Mouse (Mus musculus) kidney, embryonic 14.5 days (tissue): ENCODE data around the gene Polr1d. TPM values are rescaled to one million over a fixed set of nuclear protein-coding genes. Genes with fewer than 3 reads are reported as not detected.

Source experiments
- ATAC-seq: fragments of 200-750 bp; cut with Nextera tagmentation; 2 replicates; pipeline ENCODE4 v1.8.0; 2017; ENCODE audit warnings: moderate number of reproducible peaks, mild to moderate bottlenecking, moderate TSS enrichment, moderate library complexity; ENCODE audit not compliant: low FRiP score, low TSS enrichment
- H3K27ac ChIP-seq: fragments of 300-500 bp; sonication (generic); 2 replicates; pipeline ENCODE4 v1.5.1; 2014; ENCODE audit warnings: low read depth, mild to moderate bottlenecking, low read length, moderate library complexity, mixed read lengths
- H3K27me3 ChIP-seq: fragments of 300-500 bp; sonication (generic); 2 replicates; pipeline ENCODE4 v1.6.1; 2014; ENCODE audit warnings: mild to moderate bottlenecking, low read length; ENCODE audit not compliant: control insufficient read depth, insufficient read depth
- H3K36me3 ChIP-seq: fragments of 300-500 bp; sonication (generic); 2 replicates; pipeline ENCODE4 v1.6.1; 2014; ENCODE audit warnings: low read length, mixed read lengths; ENCODE audit not compliant: control insufficient read depth, insufficient read depth
- H3K4me1 ChIP-seq: fragments of 300-500 bp; sonication (generic); 2 replicates; pipeline ENCODE4 v1.6.1; 2014; ENCODE audit warnings: low read length, mixed read lengths; ENCODE audit not compliant: control insufficient read depth, insufficient read depth
- H3K4me2 ChIP-seq: fragments of 300-500 bp; sonication (generic); replicated peaks from 2 replicates; pipeline ENCODE4 v1.6.1; 2014; ENCODE audit warnings: low read depth, mild to moderate bottlenecking, low read length
- H3K4me3 ChIP-seq: fragments of 300-500 bp; sonication (generic); 2 replicates; pipeline ENCODE4 v1.5.1; 2014; ENCODE audit warnings: mild to moderate bottlenecking, low read length
- H3K9ac ChIP-seq: fragments of 300-500 bp; sonication (generic); 2 replicates; pipeline ENCODE4 v1.6.1; 2014; ENCODE audit warnings: low read depth, mild to moderate bottlenecking, low read length, moderate library complexity
- H3K9me3 ChIP-seq: fragments of 300-500 bp; sonication (generic); 2 replicates; pipeline ENCODE4 v1.6.1; 2016; ENCODE audit warnings: low read length; ENCODE audit not compliant: control insufficient read depth
- WGBS: fragments of 180-500 bp; shearing (Covaris S2); extraction: QIAGEN DNeasy Blood & Tissue Kit; methylation state at CpG from one replicate; pipeline ENCODE4 v1.1.7; 2014; 5-methylcytosine and 5-hydroxymethylcytosine counted together
- polyA plus RNA-seq: library from polyadenylated mRNA; unstranded; fragments of >200 nt; fragmentation: Nextera tagmentation; extraction: Ambion mirVana; gene quantifications from 2 replicates; pipeline ENCODE4 v1.2.1, GENCODE M21; 2014

The Polr1d gene
- polyA plus RNA-seq, 1 experiment from 2014 or later = 146 TPM

- 85% methylated on average over 6 of the region's 6 CpGs for WGBS
- no peak for ATAC-seq
- Histone ChIP-seq H3K4me1 (peaks cover 18% of the 10 kb centered on the region), H3K4me3 (no peak overlapping the region), H3K27me3 (no peaks in the 10 kb centered on the region), H3K27ac (no peak overlapping the region), H3K36me3 (no peaks in the 10 kb centered on the region), H3K9ac (no peak overlapping the region), H3K4me2 (no peak overlapping the region), H3K9me3 (no peaks in the 10 kb centered on the region)
Measured at GRCm38 (mm10) chr5:147053071-147053470, 23.8 kb upstream of the Polr1d start.

- H3K27me3 ChIP-seq = no peaks in the 10 kb centered on the region
- WGBS = 82% methylated on average over 3 of the region's 3 CpGs
- H3K9ac ChIP-seq = no peak overlapping the region
- no peak overlapping the region for H3K4me2 ChIP-seq
- H3K36me3 ChIP-seq = no peaks in the 10 kb centered on the region
- H3K27ac ChIP-seq = no peak overlapping the region
- no peaks in the 10 kb centered on the region for H3K9me3 ChIP-seq
- no peak overlapping the region for H3K4me3 ChIP-seq
- H3K4me1 ChIP-seq = peaks cover 18% of the 10 kb centered on the region
- no peak for ATAC-seq
Measured at GRCm38 (mm10) chr5:147053481-147053880, 23.4 kb upstream of the Polr1d start.

DNA sequence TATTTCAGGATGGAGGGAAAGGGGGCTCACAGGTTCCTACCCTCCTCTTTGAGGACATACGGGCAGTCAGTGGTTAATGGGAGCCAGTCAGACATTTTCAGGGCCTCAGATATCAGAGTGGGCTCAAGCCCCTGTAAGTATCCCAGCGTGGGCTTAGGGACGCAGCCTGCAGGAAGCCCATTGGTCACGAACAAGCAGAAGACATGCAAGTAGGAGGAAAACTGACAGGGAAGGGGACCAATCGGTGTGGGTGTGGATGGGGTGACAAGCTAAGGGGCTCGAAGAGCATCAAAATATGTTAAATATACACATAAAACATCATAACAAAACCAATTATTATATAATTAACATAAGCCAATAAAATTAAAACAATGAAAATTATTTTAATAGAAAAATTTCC, 22.5 kb upstream of the Polr1d start:
- Histone ChIP-seq H3K9me3 (no peaks in the 10 kb centered on the region), H3K4me1 (peaks cover 18% of the 10 kb centered on the region), H3K27ac (no peak overlapping the region), H3K36me3 (no peaks in the 10 kb centered on the region), H3K4me3 (no peak overlapping the region), H3K27me3 (no peaks in the 10 kb centered on the region), H3K9ac (no peak overlapping the region), H3K4me2 (no peak overlapping the region)
- WGBS = 84% methylated on average over 6 of the region's 6 CpGs
- ATAC-seq = no peak

DNA sequence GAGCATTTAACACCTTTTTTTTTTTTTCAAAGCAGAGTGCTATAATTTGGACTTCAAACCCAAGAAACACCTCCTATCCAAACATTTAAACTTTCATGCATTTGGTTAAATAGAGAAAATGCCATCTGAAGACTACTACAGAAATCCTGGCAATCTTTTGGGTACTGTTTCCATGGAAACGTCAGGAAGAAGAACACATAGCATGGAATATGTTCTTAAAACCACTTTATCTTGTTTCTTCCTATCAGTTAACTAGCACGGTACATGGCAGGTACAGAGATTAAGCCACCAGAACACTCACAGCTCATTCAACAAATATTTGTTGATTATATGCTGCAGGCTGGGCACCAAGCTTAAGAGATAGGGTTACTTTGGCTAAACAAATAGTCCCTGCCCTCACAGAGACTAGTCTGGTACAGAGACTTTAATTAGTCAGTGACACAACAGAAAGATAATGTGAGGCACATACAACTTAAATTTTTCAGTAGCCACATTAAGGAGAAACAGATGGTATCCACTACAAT, 22.0 kb upstream of the Polr1d start:
- ATAC-seq = no peak
- WGBS = 88% methylated on average over 2 of the region's 2 CpGs

GRCm38 (mm10) chr5:147055572-147056245, 21.1 kb upstream of the Polr1d start:
- H3K36me3 ChIP-seq = no peaks in the 10 kb centered on the region
- H3K27me3 ChIP-seq = no peaks in the 10 kb centered on the region
- no peak overlapping the region for H3K4me3 ChIP-seq
- H3K27ac ChIP-seq = no peak overlapping the region
- no peaks in the 10 kb centered on the region for H3K9me3 ChIP-seq
- no peak overlapping the region for H3K9ac ChIP-seq
- ATAC-seq = no peak
- peaks cover 17% of the 10 kb centered on the region for H3K4me1 ChIP-seq
- H3K4me2 ChIP-seq = no peak overlapping the region
- WGBS = 78% methylated on average over 6 of the region's 6 CpGs

More for the DNA sequence above, 22.0 kb upstream of the Polr1d start:
- Histone ChIP-seq H3K4me1 (peaks cover 18% of the 10 kb centered on the region), H3K27ac (no peak overlapping the region), H3K27me3 (no peaks in the 10 kb centered on the region), H3K9ac (no peak overlapping the region), H3K9me3 (no peaks in the 10 kb centered on the region), H3K36me3 (no peaks in the 10 kb centered on the region), H3K4me3 (no peak overlapping the region), H3K4me2 (no peak overlapping the region)

DNA sequence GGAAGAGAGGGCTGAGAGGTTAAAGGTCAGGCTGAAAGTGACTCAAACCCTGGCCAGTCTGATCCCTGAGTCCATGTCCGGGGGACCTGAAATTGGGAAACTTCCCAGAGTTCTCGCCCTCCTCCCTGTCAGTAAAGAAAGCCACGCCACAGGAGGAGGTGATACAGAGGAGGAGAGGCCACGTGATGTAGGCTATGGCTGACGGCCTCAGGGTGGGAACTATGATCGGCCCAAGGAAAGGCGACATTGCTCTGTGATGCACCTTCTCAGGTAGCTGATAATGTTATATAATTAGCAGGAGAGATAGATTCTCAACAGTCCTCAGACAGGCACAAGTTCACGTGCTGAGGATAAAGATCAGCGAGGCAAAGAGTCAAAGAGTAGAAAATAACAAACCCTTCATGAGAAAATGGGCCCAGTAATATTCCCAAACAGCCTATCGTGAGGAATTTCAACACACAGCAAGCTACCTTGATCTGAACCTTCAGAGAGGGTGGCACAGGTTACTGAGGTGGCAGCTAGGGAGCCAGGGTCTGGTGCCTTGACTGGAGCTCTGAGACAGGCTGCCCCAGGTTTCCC, 20.0 kb upstream of the Polr1d start:
- 85% methylated on average over 10 of the region's 10 CpGs for WGBS
- H3K9ac ChIP-seq = no peak overlapping the region
- ATAC-seq = no peak
- H3K4me2 ChIP-seq = no peak overlapping the region
- H3K27me3 ChIP-seq = no peaks in the 10 kb centered on the region
- H3K36me3 ChIP-seq = no peaks in the 10 kb centered on the region
- no peak overlapping the region for H3K4me3 ChIP-seq
- peaks cover 8% of the 10 kb centered on the region; the same call in 1 of the 2 replicates for H3K4me1 ChIP-seq
- no peaks in the 10 kb centered on the region for H3K9me3 ChIP-seq
- no peak overlapping the region for H3K27ac ChIP-seq

GRCm38 (mm10) chr5:147057626-147058414, 19.0 kb upstream of the Polr1d start:
- Histone ChIP-seq H3K4me2 (no peak overlapping the region), H3K4me3 (no peak overlapping the region), H3K27me3 (no peaks in the 10 kb centered on the region), H3K9ac (no peak overlapping the region), H3K27ac (no peak overlapping the region), H3K9me3 (no peaks in the 10 kb centered on the region), H3K36me3 (no peaks in the 10 kb centered on the region), H3K4me1 (no peaks in the 10 kb centered on the region)
- WGBS = 84% methylated on average over 9 of the region's 9 CpGs
- no peak for ATAC-seq

GRCm38 (mm10) chr5:147058661-147059060, 18.2 kb upstream of the Polr1d start:
- no peaks in the 10 kb centered on the region for H3K4me1 ChIP-seq
- no peaks in the 10 kb centered on the region for H3K27me3 ChIP-seq
- H3K9me3 ChIP-seq = no peaks in the 10 kb centered on the region
- no peak overlapping the region for H3K9ac ChIP-seq
- 92% methylated on average over 5 of the region's 5 CpGs for WGBS
- ATAC-seq = no peak
- no peak overlapping the region for H3K27ac ChIP-seq
- no peak overlapping the region for H3K4me3 ChIP-seq
- H3K4me2 ChIP-seq = no peak overlapping the region
- no peaks in the 10 kb centered on the region for H3K36me3 ChIP-seq

- no peaks in the 10 kb centered on the region for H3K36me3 ChIP-seq
- H3K4me2 ChIP-seq = no peak overlapping the region
- H3K27me3 ChIP-seq = no peaks in the 10 kb centered on the region
- H3K4me3 ChIP-seq = no peak overlapping the region
- H3K4me1 ChIP-seq = no peaks in the 10 kb centered on the region
- H3K9ac ChIP-seq = no peak overlapping the region
- no peaks in the 10 kb centered on the region for H3K9me3 ChIP-seq
- 86% methylated on average over 9 of the region's 9 CpGs for WGBS
- H3K27ac ChIP-seq = no peak overlapping the region
- ATAC-seq = no peak
Measured at GRCm38 (mm10) chr5:147059319-147059718, 17.5 kb upstream of the Polr1d start.
